Mouse (Mus musculus): Measurements from ENCODE around the gene Parp1.
A peak's percentile ranks its signal among the peaks of the same experiment; 100 is the strongest.
"Not testable (repeated sequence)": the region's sequence is repeated elsewhere in the genome, so short reads cannot be mapped to it uniquely, and the experiment has no call there.

Parp1 gene

DNA sequence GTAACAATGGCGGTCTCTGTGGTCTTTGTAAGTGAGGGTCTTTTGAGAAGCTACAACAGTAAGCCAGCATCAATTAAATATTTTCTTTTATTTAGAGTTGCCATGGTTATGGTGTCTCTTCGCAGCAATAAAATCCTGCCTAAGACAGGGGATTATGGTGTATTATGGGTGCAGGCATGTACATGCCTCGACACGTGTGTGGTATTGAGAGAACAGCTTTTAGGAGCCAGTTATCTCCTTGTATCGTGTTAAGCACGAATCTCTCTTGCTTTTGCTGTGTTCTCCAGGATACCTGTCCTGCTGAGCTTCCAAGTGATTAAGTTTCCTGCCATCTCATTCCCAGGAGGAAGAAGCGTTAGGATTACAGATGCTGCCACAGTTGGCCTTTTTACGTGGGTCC, 9.3 kb upstream of the Parp1 start:
- no peak for DNase-seq (ENCODE audit: low spot score in 2 of 2)

GRCm38 (mm10) chr1:180561187-180561586, 7.5 kb upstream of the Parp1 start:
- DNase-seq (ENCODE audit: low spot score in 2 of 2): no peak

DNA sequence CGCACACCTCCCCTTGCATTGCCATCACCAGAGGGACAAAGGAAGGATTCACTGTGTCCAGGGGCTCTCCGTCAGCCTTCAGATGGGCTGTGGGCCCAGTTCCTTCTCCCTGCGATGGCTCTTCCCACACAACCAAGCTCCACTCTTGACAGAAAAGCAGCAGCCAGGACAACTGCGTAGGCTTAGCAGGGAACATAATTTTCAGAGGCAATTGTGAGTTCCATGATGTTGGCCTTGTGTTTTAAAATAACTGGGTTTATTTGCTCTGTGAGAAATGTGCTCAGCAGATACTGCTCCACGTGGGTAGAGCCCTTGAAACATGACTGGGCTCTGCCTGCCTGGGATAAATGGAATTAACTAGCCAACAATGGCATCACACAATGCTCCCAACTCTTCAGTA, 3.8 kb upstream of the Parp1 start:
- DNase-seq (ENCODE audit: low spot score in 2 of 2): no peak

DNA sequence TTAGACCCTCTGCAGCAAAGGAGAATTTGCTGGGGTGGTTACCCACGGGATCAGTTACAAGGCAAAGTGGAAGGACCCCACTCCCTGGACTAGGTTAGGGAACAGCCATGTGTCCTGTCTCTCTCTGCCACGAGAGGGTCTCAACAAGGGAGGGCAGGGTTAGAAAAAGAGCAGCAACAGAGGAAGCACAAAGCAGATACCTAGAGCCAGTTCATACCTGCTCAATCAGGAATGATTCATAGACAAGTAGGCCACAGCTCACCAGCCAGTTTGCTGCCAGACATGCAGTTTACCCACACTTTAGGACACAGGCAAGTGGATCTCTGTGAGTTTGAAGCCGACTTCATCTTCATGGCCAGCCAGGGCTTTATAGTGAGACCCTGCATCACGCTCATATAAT, 963 bp upstream of the Parp1 start:
- DNase-seq (ENCODE audit: low spot score in 2 of 2): no peak

GRCm38 (mm10) chr1:180568248-180568647, 476 bp upstream of the Parp1 start:
- DNase-seq (ENCODE audit: low spot score in 2 of 2): no peak

- no peak for DNase-seq (ENCODE audit: low spot score in 2 of 2)
These were observed 729 bp downstream of the Parp1 start for GRCm38 (mm10) chr1:180569453-180569852.

DNA sequence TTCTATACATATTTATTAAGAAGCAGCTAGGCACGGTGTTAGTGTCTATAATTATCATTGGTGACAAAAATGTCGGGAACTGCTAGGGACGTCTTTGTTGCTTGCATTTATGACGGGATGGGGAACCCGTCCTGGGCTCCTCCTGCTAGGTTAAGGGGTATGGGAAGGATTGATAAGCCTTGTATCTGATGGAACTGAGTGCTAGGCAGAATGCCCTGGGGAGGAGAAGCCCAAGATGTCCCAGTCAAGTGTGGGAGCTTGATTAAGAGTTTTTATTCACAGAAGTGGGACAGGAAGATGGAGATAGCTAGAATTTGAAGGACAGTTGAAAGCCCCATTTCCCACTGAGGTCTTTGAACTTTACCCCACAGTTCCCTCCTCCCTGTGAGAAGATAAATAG, 1.5 kb downstream of the Parp1 start:
- no peak for DNase-seq (ENCODE audit: low spot score in 2 of 2)

DNA sequence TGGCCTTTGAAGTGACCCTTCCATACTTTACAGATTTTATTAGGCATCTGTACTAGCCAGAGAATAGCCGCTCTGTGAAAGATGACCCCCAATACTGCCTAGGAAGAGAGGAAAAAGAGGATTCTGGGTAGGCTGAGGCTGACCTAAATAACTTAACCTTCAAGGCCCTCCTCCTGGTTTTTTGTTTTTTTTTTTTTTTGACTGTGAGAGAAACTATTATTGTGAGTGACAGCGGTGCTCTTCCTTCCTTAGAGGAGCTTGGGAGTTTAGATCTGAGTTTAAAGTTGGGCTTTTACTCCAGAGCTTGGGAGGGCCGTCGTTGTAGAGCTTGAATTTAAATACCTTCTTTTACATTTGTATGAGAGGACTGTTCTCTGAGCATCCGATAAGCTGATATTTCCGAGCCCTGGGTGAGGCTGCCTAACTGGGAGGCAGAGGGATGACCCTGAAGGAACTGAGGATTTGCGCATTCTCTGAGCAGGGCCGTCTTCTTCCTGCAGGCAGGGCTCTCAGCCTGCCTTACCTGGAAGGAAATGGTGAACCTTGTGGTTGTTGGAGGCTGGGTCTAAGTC, 2.4 kb downstream of the Parp1 start:
- no peak for DNase-seq (ENCODE audit: low spot score in 2 of 2)

GRCm38 (mm10) chr1:180571721-180572120, 3.0 kb downstream of the Parp1 start:
- DNase-seq (ENCODE audit: low spot score in 2 of 2): not testable (repeated sequence)

- DNase-seq (ENCODE audit: low spot score in 2 of 2): no peak
These were observed 3.4 kb downstream of the Parp1 start for GRCm38 (mm10) chr1:180572154-180572553.

- no peak for DNase-seq (ENCODE audit: low spot score in 2 of 2)
These were observed 7.8 kb downstream of the Parp1 start for GRCm38 (mm10) chr1:180576524-180576923.

DNA sequence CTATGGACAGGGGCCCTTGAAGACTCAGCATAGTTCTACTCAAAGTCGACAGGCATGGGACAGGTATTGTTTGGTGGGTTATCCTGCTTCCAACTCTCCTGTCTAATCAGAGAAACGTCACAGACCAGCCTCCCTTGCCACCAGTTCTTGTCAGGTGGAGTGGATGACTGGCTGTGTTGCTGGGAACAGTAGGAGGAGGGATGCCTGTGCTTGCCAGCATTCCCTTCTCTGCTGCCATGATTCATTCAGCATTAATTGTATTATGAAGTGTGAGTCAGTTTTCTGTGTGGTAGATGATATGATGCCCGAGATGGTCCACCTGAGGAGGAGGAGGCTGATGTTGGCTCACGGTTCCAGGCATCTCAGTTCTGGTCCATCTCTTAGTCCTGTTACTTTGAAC, 9.1 kb downstream of the Parp1 start:
- DNase-seq (ENCODE audit: low spot score in 2 of 2): no peak

- DNase-seq (ENCODE audit: low spot score in 2 of 2): peak; percentile 52 to 73
These were observed 19.2 kb downstream of the Parp1 start for GRCm38 (mm10) chr1:180587792-180588442.

- no peak for DNase-seq (ENCODE audit: low spot score in 2 of 2)
These were observed 31.9 kb downstream of the Parp1 start for GRCm38 (mm10) chr1:180600578-180600977.

DNA sequence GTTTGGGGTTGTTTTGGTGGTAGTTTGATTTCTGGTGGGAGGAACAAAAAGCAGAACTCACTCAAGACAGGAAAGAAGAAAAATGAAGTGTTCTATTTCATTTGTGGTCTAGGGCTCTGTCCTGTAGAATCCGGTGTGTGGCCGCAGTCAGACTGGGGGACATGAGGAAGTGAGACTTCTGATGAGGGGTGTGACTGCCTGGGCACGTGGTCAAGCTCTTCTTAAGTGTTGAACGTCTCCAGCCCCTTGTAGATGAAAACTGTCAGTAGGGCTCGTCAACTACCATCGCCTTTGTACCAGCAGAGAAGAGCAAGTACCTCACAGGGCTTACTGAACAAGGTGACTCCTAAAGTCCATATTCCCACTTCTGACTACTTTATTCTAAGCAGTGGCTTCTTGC, 33.1 kb downstream of the Parp1 start:
- peak in 1 of 2 experiments; percentile 43 for DNase-seq (ENCODE audit: low spot score in 2 of 2)

GRCm38 (mm10) chr1:180604579-180604978, 35.9 kb downstream of the Parp1 start:
- peak in 1 of 2 experiments; percentile 22 for DNase-seq (ENCODE audit: low spot score in 2 of 2)

DNA sequence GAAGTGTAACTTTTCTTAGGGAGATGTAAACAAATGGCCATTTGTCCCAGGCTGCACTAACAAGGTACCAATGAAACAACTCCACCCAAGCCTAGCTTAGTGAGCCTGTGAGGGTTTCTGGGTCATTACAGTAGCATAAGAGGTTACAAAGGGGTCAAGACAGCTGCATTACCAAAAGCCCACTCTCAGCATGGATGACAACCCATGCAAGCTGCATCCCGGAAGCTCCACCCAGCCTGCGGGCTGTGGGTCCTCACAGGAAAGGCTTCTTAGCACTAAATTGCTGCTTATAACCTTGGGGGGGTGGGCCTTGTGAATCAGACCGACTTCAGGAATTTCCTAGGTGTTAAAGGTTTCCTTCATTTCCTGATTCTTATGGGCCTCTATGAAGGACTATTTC, 37.4 kb downstream of the Parp1 start:
- peak in 1 of 2 experiments; percentile 26 for DNase-seq (ENCODE audit: low spot score in 2 of 2)

DNA sequence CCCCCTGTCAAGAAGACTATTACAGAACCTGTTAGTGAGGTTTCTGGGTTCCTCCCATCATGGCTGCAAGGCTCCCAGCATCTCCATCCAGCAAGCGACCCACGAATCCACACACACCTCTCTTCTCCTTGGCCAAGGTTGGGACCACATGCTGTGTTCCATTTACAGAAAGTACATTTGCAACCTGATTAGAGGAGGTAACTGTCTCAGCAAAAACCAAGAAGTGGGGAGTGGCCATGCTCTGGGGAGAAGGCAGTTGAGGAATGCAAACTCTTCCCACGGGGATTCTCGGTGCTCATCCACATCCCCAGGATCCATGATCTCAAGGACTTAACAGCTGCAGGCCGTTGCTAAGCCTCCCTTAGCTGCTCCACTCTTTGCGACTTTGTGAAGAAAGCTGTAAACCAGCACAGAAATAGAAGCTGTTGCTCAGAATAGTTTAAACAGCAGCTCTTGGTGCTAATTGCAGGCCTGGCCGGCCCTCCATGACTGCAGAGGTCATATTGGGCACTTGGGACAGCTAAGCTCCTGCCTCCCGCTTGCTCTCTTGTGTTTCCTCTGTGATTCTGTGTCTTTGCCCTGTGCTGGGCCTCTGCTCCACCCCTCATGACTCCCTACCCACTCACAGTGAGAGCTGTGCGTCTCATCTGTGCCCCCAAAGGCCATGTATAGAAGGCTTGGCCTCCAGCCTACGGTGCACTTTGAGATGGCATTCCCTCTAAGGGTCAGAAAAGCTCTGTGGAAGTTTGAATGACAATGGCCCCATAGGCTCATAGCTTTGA, 38.3 kb downstream of the Parp1 start:
- no peak for DNase-seq (ENCODE audit: low spot score in 2 of 2)

DNA sequence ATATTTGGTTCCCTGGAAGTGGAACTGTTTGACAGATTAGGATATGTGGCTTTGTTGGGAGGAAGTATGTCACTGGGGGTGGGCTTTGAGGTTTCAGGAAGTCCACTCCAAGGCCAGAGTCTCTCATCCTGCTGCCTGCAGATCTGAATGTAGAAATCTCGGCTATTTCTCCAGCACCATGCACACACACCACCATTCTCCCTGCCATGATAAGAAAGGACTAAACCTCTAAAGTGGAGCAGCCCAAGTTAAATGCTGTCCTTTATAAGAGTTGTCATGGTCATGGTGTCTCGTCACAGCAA, 38.8 kb downstream of the Parp1 start:
- DNase-seq (ENCODE audit: low spot score in 2 of 2): no peak

- not testable (repeated sequence) for DNase-seq (ENCODE audit: low spot score in 2 of 2)
These were observed 43.1 kb downstream of the Parp1 start for GRCm38 (mm10) chr1:180611842-180612241.

DNA sequence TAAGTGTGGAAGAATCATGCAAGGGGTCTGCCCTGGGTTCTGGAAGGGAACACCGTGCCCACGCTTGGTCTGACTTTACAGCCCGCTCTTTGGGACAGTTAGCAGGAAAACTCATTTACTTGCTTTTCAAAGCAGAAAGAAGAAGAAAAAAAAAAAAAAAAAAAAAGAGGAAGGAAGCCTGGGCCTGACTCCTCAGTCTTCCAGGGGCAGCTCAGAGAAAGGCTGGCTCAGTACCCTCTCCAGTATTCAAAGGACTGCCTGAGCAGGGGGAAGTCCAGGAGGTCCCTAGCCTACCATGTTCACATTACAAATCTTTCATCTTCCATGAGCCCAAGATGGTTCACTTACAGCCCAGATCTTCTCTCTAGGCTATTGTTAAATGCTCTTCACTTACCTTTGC, 48.0 kb downstream of the Parp1 start:
- DNase-seq (ENCODE audit: low spot score in 2 of 2): no peak

DNA sequence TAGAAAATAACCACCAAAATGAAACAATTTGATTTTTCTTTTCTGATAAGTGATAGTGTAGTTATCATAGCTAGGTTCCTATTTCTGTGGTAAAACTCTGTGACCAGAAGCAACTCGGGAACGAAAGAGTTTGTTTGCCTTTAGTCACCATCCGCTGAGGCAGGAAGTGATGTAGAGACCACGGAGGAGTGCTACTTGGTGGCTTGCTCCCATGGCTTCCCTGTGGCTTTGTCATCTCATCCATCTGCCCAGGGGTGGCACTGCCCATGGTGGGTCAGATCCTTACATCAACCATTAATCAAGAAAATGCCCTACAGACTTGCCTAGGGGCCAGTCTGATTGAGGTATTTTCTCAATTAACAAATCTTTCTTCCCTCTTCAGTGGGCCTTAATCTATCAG, 53.7 kb downstream of the Parp1 start:
- DNase-seq (ENCODE audit: low spot score in 2 of 2): no peak

DNA sequence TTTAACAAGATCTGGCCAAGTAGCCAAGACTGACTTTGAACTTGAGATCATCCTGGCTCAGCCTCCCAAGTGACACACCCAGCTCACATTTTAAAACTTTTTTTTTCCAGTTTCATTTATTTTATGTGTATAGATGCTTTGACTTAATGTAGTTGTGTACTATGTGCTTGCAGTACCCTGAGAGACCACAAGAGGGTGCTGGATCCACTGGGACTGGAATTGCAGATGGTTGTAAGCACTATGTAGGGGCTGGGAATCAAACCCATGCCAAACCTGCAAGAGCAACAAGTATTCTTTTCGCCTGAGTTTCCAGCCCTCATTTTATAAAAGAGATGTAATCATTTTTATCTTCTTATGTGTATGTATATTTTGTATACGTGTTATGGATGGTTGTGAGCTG, 55.2 kb downstream of the Parp1 start:
- peak in 1 of 2 experiments; percentile 71 for DNase-seq (ENCODE audit: low spot score in 2 of 2)

All from spleen, postnatal 4 days (tissue).